Mouse (Mus musculus) CH12F3 (cell line): ENCODE measurements around the gene Crebl2.

Source experiments
- in situ Hi-C: fragments of 300-500 bp; cut with MboI; formaldehyde crosslinking; loops from 2 replicates; pipeline ENCODE4 v1.14.3; 2020; ENCODE audit warnings: low sequenced_read_pairs

Gene Crebl2

GRCm38 (mm10) chr6:134819741-134820140 lies 10.2 kb upstream of the Crebl2 start:
- in situ Hi-C loops: no loop called here

- in situ Hi-C loops: no loop called here
Observed at GRCm38 (mm10) chr6:134820411-134820810, 9.5 kb upstream of the Crebl2 start.

GRCm38 (mm10) chr6:134822844-134823243 lies 7.1 kb upstream of the Crebl2 start:
- in situ Hi-C loops: no loop called here

- in situ Hi-C loops: loop anchor here (25.0 kb wide), 1 partner anchor 393 kb away; no protein-coding TSS in a partner anchor
Observed at GRCm38 (mm10) chr6:134830776-134831175, 822 bp downstream of the Crebl2 start.

GRCm38 (mm10) chr6:134834585-134835251 lies 4.8 kb downstream of the Crebl2 start:
- in situ Hi-C loops: loop anchor here (25.0 kb wide), 1 partner anchor 397 kb away; no protein-coding TSS in a partner anchor

GRCm38 (mm10) chr6:134838111-134838510 lies 8.2 kb downstream of the Crebl2 start:
- in situ Hi-C loops: loop anchor here (25.0 kb wide), 1 partner anchor 401 kb away; no protein-coding TSS in a partner anchor

GRCm38 (mm10) chr6:134840346-134840745 lies 10.4 kb downstream of the Crebl2 start:
- in situ Hi-C loops: loop anchor here (25.0 kb wide), 1 partner anchor 403 kb away; no protein-coding TSS in a partner anchor

GRCm38 (mm10) chr6:134845726-134846125 lies 15.8 kb downstream of the Crebl2 start:
- in situ Hi-C loops: loop anchor here (25.0 kb wide), 1 partner anchor 408 kb away; no protein-coding TSS in a partner anchor

- in situ Hi-C loops: loop anchor here (25.0 kb wide), 1 partner anchor 409 kb away; no protein-coding TSS in a partner anchor
Observed at GRCm38 (mm10) chr6:134846308-134846707, 16.4 kb downstream of the Crebl2 start.

- in situ Hi-C loops: loop anchor here (25.0 kb wide), 1 partner anchor 410 kb away; no protein-coding TSS in a partner anchor
Observed at GRCm38 (mm10) chr6:134847550-134847949, 17.6 kb downstream of the Crebl2 start.

- in situ Hi-C loops: loop anchor here (25.0 kb wide), 1 partner anchor 411 kb away; no protein-coding TSS in a partner anchor
Observed at GRCm38 (mm10) chr6:134848197-134848890, 18.4 kb downstream of the Crebl2 start.

GRCm38 (mm10) chr6:134849461-134849860 lies 19.5 kb downstream of the Crebl2 start:
- in situ Hi-C loops: loop anchor here (25.0 kb wide), 1 partner anchor 412 kb away; no protein-coding TSS in a partner anchor

- in situ Hi-C loops: loop anchor here (25.0 kb wide), 1 partner anchor 413 kb away; no protein-coding TSS in a partner anchor
Observed at GRCm38 (mm10) chr6:134849985-134850384, 20.0 kb downstream of the Crebl2 start.

GRCm38 (mm10) chr6:134854782-134855181 lies 24.8 kb downstream of the Crebl2 start:
- in situ Hi-C loops: no loop called here

GRCm38 (mm10) chr6:134855926-134856325 lies 26.0 kb downstream of the Crebl2 start:
- in situ Hi-C loops: no loop called here

GRCm38 (mm10) chr6:134859021-134859420 lies 29.1 kb downstream of the Crebl2 start:
- in situ Hi-C loops: no loop called here

- in situ Hi-C loops: no loop called here
Observed at GRCm38 (mm10) chr6:134860275-134860674, 30.3 kb downstream of the Crebl2 start.

- in situ Hi-C loops: no loop called here
Observed at GRCm38 (mm10) chr6:134861386-134861785, 31.4 kb downstream of the Crebl2 start.

- in situ Hi-C loops: no loop called here
Observed at GRCm38 (mm10) chr6:134862671-134863104, 32.7 kb downstream of the Crebl2 start.

- in situ Hi-C loops: no loop called here
Observed at GRCm38 (mm10) chr6:134863146-134863545, 33.2 kb downstream of the Crebl2 start.

- in situ Hi-C loops: no loop called here
Observed at GRCm38 (mm10) chr6:134866113-134866512, 36.2 kb downstream of the Crebl2 start.
